Mouse (Mus musculus) right cerebral cortex, postnatal 36 days (tissue): ENCODE results near the gene Gcfc2.

Experiments used
- DNase-seq, 2 experiments: peaks; one replicate each; pipeline ENCODE4 v3.0.0; 2022; ENCODE audit warnings: low spot score in 2 of 2, mixed read lengths in 1 of 2

Gcfc2 gene

DNA sequence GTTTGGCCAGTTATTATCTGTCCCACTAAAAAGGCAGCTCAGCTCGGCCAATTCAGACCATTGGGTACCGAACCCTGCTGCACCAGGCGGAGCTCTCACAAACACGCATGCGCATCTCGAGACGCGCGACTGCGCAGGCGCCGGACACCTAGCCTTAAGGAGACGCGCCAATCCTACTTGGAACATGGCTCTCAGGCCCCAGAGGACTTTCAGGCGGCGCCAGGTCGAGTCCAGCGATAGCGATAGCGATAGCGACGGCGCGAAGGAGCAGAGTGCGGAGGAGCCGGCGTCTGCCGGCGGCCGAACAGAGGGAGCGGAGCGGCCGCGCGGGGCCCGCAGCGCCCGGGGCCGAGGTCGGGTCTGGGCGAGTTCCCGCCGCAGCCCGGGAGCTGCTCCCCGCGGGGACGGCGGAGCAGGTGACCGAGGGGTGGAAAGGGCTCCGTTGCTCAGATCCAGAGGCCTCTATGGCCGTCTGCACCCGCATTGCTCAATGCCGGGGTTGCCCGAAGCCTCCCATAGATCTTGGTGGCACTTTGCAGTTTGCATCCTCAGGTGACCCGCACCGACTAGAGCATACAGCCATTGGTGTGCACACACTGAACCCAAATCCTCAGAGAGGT is at the start of gene Gcfc2:
Gene Gcfc2 (plus strand): TSS at position 147 of the 620 bp plus-strand sequence.
- peak; percentile 88 to 89 for DNase-seq

DNA sequence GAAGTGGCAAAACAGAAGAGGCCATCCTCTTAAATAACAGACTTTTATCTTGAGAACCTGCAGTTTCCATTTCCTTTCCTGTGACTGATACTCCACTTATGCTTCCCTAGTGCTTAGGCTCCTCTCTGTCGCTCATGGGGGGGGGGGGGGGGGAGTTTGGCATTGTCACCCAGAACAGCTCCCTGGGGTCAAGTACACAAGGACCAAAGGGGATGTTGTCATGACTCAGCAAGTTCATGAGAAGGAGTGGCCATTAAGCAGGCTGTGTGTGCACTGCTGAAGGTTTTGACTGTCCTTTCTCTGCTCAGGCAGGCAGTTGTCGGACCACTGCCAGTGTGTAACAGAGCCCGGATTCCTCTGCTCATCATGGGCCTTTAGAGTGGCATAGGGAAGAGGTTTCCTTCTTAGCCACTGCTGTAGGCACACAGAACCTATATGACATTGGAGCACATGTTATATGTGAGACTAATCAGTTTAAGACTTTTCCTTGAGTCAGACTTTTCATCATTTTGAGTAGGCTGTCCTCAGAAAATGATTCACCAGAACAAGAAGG is 27.7 kb upstream of the Gcfc2 start:
- DNase-seq: no peak

DNA sequence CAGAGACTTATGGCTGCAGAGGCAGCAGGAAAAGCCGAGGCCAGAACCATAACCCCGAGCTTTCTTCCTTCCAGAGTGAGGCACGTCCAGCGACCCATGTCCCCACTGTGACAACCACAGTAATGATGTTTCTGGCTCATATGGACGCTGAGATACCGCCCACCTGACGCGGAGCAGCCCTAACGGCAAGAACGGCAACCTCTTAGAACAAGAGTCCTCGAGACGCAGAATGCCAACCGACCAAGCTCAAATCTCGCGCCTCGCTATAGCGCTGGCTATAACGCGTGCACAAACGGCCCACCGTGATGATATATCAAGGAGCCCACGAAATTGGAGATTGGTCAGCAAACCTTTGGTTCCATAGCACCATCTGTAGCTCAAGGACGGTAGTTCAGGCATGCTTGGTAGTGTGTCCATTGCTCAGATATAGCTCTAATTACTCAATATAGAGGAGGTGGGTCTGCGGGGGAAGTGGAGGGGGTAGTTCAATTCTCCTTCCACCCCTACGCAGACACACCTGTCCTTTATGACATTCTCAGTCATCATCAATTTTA is 13.1 kb upstream of the Gcfc2 start:
- no peak for DNase-seq

DNA sequence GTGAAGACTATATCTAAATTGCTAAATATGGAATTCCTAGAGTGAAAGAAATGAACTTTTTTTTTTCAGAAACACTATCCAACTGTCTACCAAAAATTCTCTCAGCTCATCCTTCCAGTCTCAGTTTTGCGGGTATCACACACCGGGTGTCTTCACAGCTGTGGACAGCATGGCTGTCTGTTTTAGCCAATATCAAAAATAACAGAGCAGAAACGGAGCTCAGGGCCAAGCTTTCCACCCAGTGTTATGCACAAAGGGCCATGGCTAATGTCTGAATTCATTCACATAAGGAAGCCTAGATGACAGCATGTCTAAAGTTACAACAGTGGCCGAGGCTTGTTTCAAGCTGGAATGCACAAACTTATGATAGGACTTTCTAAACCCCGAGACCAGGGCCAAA is 12.2 kb upstream of the Gcfc2 start:
- no peak for DNase-seq

DNA sequence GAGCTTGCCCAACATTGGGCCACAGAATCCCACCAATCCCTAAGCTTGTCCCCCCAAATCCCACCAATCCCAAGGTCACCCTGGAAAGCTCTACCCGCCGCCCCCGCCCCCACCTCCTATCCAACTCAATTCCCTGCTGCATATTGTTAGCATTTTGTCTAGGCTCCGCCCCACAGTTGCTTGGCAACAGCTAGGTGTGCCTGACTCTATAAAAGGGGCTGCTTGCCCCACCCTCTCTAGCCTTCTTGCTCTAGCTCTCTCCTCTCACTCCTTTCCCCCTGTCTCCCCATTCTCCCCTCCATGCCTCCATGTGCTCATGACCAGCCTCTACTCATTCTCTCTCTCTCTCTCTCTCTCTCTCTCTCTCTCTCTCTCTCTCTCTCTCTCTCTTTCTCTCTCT is 11.8 kb upstream of the Gcfc2 start:
- DNase-seq: no peak

DNA sequence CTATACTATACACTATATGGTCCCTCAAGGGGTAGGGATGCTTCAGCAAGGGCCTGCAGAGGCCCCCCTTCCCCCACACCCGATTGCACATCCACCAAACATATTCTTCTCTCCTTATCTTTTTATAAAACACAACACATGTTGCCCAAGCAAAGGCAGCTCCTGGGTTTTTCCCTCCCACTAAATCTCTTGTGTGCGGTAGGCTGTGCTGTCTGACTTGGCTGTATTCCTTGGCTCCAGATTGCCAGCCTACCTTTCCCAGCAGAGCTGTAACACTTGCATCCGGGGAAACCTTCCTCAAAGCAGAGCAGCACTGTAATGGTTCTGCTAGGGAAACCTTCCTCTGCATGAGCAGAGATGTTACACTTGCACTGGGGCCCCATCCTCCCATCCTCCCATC is 11.3 kb upstream of the Gcfc2 start:
- DNase-seq: peak; percentile 48 to 73

DNA sequence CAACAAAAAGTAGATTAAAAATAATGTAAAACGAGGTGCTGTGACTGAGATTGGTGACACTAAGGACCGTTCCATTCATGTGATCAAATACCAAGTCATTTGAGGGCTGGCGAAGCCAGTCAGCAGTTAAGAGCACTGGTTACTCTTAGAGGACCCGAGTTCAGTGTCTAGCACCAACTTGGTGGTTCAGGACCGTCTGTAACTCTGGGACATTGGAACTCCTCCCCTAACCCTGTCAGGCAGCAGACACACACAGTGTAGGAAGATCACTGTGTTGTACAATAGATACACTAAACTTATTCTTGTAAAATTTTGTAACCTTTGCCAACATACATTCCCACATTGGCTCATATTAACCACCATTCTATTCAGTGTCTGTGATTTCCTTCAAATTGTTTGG is 835 bp downstream of the Gcfc2 start:
- no peak for DNase-seq

DNA sequence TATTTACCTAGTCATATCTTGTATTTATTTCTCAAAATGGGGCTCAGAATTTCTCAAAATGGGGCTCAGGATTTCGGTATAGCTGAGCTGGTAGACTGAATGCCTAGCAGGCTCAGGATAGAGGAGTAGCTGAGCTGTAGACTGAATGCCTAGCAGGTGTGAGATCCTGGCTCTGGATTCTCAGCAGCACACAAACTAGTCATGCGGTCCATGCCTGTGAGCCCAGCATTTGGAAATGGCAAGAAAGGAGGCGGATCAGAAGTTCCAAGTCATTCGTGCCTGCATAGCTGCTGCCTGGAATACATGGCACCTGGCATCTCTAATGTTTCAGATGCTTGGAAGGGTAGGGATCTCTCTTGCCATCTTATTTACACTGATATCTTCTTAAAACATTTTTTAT is 5.9 kb downstream of the Gcfc2 start:
- DNase-seq: no peak

DNA sequence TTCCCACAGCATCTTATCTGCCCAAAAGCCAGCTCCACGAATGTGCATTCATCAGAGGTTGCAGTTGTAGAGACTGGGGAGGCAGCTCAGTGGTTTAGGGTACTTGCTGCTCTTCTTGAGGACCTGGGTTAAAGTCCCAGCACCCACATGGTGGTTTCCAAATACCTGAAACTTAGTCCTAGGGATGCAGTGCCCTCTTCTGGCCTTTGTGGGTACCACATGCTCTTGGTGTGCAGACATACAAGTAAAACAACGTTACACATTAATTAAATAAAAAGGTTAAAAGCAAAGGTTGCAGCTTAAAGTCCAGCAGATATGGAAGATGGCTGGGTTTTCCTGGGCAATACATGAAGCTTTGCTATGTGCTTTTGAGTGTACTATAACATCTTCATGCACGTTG is 9.8 kb downstream of the Gcfc2 start:
- no peak for DNase-seq

DNA sequence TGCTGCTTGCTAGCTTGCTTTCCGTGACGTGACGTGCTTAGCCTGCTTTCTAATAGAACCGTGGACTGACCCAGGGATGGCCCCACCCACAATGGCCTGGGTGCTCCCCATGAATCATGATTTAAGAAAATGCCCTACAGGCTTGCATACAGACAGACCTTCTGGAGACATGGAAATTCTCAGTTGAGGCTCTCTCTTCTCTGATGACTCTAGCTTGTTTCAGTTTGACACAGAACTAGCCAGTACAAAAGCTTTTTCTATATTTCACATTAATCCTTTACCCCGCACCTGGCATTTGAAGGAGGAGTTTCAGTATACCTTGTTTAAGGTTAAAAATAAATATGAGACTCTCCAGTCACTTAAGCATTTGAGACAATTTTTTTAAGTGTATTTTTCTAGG is 18.2 kb downstream of the Gcfc2 start:
- DNase-seq: no peak

DNA sequence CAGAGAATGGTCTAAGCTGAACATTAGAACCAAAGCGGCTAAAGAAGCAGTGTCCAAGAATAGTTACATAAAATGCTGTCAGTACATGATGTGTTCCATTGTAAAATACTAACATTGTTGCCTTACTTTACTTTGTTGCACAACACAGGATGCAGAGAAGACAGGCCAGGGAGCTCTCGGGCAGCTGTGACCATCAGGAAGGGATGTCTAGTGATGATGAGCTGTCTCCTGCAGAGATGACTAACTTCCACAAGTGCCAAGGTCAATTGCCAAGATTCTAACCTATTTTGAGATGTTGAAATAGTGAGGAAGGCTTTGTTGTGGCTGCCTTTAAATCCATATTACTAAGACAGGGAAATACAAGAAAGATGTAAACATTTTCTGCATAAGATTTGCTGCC is 19.8 kb downstream of the Gcfc2 start:
- DNase-seq: no peak

DNA sequence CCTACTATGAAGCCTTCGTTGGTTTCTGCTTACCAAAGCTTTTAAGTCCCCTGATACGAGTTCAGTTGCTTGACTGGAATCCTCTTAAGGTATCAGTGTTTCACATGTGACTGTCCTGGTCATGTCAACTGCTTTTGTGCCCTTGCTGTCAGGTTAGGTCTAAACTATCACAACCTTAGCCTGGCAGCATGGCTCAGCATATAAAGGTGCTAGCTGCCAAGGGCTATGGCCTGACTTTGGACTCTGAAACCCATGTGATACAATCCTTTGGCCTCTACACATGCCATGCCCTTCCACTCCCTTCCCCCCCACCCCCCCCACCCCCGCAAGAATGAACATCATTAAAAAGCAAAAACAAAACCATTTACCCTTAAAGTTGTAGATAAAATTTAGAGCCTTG is 21.0 kb downstream of the Gcfc2 start:
- DNase-seq: no peak

DNA sequence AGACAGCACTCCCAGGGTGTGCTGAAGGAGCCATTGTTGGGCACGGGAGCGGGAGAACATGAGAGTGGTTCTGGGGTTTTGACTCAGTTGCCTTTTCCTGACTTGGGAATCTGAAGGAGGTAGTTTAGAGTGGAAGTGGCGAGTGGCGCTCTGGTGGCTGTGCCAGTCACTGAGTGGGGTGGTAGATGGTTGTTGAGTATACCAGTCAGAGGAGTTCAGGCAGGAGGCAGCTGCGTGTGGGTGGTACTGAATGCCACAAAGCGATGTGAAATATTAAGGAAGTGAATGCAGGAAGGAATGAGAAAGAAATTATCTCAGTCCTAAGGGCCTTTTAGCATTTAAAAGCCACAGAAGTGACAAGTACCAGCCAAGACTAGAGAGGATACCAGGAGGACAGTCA is 23.4 kb downstream of the Gcfc2 start:
- no peak for DNase-seq

DNA sequence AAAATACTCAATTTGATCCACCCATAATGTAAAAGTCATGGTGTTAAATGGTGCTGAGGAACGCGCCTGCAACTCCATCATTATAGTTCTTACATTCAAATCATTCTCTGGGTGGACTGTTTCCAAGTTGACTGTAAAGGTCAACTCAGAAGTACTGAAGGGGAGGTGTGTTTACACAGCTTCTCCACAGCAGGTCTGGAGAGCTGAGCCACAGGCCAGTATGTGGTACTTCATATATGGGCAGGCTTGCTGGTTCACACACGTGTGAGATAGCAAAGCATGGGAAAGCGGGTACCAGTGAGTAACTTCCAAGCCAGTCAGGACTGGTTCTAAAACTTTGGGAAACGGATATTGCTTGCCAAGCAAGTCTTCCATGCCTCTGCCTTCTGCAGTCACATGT is 31.7 kb downstream of the Gcfc2 start:
- DNase-seq: no peak

DNA sequence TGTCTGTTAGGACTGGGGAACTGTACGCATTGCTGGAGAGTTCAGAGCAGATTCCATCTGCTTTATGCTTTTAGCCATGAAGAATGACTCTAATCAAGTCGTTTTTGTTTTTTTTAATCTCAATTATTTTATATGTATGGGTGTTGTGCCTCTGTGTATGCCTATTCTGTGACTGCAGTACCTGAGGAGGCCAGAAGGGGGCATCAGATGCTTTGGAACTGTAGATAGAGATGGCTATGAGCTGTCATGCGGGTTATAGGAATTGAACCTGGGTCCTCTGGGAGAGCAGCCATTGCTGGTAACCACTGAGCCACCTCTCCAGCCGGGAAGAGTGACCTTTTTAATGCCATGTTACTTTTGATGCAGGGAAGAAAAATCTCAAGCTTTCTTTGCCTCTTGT is 32.9 kb downstream of the Gcfc2 start:
- no peak for DNase-seq

DNA sequence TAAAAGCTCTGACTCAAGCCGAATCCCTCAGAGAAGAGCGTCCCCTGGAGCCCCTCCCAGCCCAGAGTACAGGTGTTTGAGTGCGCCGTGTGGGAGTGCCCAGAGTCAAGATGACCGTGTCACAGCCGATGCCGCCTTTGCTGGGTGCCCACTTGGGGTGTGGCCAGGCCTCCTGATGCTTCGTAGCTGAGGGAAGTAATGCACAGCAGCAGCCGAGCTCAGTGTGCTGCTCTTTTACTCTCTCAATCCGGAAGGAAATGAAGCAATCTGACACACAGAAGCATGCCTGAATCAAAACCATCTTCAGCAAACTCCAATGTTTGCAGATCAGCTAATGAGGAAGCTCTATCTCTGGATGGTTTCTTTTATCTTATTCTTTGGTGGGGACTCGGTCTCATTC is 34.5 kb downstream of the Gcfc2 start:
- no peak for DNase-seq

DNA sequence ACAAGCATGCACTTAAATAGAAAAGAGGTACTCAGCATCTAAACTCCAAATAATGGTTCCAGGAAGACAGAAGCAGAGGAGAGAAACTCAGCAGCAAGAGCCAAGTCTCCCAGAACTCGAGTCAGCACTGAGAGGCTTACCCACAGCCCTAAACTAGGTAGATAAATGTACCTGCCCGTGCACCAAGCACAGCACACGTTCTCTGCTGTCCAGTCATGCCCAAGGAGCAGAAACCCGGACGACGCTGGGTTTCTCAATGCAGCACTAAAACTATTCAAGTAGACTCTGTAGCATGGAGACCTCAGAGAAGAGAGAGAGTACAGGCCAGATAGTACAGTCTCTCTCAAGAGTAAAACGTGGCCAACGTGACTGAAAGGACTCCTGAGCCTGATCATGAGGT is 36.4 kb downstream of the Gcfc2 start:
- no peak for DNase-seq

DNA sequence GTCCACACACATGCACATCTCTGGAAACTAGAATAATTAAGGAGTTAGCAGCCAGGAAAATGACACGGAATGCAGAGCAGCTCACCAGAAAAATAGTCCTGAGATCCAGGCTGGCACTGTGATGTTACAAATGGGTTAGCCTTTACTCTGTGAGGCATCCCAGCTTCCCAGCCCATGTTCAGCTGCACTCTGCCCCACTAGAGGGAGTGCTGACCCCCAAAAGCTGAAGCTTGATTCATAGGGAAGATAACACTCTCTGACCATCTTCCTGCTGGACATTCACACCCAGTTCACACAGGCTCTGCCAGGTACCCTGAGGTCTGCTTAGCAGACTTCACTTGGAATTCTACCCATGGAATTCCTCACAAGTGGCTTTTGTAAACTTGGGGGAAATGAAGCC is 36.8 kb downstream of the Gcfc2 start:
- no peak for DNase-seq

DNA sequence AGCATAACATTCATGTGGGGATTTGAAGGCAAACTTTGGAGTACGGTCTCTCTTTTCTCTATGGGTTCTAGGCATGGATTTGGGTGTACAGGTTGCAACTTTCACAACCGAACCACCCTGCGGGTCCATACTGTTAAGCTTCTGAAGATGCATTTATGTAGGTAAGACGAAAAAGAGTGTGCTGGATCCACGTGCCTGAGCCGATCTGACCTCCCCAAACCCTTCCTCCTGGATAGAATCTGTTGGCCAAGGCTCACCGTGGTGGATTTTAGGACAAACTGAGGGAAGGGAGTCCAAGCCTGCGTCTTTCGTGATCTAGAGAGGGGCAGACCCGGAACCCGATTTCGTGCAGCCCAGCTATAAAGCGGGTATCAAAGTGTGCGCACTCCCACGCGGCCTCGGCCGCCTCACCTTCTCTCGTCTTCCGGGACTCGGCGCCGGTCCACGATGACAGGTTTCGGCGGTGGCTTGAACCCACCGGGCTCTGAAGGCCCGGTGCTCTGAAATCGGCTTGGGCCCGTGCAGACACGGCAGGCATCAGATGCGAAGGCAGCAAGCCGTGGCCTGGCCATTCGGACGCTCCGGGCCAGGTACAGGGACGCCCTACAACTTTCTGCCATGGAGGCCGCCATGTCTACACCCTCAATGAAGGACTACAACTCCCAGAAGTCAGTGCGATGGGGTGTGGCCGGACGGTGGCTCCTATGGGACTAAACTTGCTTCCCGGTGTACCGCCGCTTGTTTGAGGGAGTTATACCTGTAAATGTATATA is 42.0 kb downstream of the Gcfc2 start, which contains the start of gene Mrpl19:
Gene Mrpl19 (minus strand): TSS at position 663 of the 772 bp plus-strand sequence.
- DNase-seq: peak; percentile 89

DNA sequence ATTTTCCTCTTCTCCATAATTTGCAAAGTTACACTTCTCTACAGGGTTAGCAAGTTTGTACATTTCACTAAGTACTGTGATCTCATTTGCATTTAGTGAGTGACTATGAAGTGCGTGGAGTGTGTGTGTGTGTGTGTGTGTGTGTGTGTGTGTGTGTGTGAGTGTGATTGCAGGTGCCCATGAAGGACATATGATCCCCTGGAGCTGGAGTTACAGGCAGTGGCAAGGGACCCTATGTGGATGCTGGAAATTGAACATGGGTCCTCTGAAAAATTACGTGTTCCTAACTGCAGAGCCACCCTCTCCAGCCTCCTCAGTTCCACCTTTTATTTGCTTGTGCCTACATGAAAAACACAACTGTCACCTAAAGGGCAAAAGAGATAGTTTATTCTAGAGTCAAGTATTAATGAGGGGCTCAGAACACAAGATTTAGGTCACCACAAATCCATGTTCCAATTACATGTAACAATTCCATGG is 42.6 kb downstream of the Gcfc2 start:
- no peak for DNase-seq

DNA sequence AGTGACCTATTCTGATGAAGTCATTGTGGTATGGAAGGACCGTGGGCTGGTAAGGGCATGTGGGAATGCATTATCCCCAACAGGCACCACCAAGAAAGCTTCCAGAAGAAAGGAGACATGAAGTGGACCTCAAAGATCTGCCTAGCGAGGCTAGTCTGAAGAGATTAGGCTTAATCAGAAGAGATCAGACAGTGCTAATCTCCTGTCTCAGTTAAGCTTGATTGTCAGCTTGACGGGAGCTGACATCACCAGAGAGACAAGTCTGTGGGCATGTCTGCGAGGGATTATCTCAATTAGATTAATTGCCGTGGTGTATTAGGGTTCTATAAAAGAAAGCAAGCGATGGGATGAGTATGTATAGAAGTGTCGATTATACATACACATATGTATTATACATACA is 47.7 kb downstream of the Gcfc2 start:
- DNase-seq: no peak

DNA sequence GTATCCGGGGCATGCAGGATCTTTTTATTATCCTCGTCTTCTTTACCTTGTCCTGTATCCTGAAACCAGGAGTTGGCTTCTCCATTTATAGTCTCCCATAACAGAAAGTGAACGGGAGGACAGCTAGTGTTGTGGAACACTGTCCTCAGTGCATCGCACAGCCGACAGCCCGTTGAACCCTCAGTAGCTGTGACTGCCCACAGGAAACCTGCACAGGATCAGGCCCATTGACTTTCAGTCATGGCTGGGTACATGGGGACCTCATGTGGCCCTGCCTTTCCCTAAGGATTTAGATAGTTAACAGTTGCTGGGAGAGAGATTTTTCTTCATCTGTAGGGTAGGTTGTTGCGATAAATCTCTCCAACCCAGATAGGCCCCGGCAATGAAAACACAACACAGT is 49.1 kb downstream of the Gcfc2 start:
- no peak for DNase-seq
